Mouse (Mus musculus) lung, adult 2 months (tissue): Measurements from ENCODE around the gene Cetn2.

ENCODE experiments used
- CTCF ChIP-seq: fragments of 200-500 bp; IDR thresholded peaks from 2 replicates; pipeline ENCODE4 v1.5.1; 2011; ENCODE audit warnings: mild to moderate bottlenecking, low read length, control low read depth; ENCODE audit not compliant: insufficient read depth
- POLR2A ChIP-seq: fragments of 200-500 bp; IDR thresholded peaks from 2 replicates; pipeline ENCODE4 v1.6.1; 2011; ENCODE audit warnings: low read depth, mild to moderate bottlenecking, control low read depth, low read length, borderline replicate concordance; ENCODE audit errors: extremely low read depth

- TF ChIP-seq CTCF (no peak), POLR2A (no peak)
Measured at GRCm38 (mm10) chrX:72895388-72896054, 22.7 kb downstream of the Cetn2 start.
